Mouse (Mus musculus) urinary bladder, postnatal 4 days (tissue): ENCODE data around the gene Exd2.

Experiments
- DNase-seq, 2 experiments: peaks; one replicate each; pipeline ENCODE4 v3.0.0; 2021 to 2022; ENCODE audit warnings: low spot score in 2 of 2

Exd2 gene

DNA sequence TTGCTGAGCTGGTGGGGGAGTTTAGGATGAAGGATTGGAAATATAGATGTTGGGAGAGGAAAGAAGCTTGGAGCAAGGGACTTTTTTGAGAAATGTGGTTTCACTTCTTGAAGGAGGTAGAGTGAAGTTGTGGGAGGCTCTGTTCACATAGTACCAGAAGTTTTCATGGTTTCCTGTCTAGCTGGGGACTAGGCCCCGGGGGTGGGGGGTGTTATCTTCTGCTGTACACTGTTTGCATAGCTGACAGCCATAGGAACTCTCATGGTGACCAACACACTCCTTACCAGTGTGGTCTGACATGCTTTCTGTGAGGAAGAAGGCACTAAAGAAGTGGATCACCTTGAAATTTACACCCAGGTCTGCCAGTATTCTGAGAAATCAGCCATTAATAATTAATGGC is 32.8 kb downstream of the Exd2 start:
- no peak for DNase-seq

DNA sequence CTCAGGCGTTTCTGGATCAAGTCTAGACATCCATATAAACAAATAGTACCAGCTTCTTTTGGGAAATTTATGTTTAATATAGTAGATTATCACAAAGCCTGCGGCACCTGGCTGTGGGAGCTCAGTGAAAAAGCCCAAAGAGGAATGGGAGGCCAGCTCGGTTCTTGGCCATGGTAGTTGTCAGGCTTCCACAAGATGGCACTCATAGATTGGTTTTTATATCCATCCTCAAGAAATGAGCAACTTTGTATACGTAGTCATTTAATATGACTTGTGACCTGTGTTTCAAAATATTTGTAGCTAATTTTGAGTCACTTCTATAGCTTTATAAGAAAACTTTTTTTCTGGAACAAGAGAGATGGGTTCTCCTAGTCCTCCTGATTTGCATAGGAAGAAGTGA is 35.5 kb downstream of the Exd2 start:
- DNase-seq = no peak

DNA sequence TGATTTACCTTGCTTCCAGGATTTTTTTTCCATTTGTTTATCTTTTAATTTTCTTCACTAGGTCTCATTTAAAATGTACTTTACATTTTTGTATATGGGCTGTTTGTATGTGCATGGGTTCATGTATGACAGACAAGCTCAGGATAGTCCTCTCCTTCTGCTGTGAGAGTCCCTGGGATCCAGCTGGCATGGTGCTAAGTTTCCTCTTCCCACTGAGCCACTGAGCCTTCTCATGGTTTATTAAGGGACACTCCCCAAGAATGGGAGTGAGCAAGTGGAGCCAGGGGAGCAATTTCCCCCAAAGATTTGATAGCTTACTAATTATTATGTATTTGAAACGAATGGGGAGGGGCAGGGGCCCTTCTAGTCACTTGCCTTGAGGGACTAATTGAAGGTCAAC is 37.6 kb downstream of the Exd2 start:
- no peak for DNase-seq

DNA sequence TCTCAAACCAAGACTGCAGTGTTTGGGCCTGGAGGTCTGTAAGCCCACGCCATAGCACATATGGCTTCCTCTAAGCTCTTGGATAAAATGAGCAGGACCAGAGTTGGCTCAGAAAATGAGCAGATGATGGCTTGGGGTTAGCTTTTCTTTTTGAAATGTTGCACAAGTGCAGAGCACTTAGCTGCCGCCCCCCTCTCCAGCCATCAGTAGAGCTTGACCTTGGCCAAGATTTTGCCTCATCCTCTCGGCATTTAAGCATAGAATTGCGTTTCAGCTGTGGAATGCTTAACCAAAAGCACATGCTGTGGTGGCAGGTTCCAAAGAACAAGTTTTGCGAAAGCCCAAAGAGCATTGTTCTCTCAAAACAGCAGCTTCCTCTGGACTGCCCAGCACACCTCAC is 41.8 kb downstream of the Exd2 start:
- DNase-seq = no peak

DNA sequence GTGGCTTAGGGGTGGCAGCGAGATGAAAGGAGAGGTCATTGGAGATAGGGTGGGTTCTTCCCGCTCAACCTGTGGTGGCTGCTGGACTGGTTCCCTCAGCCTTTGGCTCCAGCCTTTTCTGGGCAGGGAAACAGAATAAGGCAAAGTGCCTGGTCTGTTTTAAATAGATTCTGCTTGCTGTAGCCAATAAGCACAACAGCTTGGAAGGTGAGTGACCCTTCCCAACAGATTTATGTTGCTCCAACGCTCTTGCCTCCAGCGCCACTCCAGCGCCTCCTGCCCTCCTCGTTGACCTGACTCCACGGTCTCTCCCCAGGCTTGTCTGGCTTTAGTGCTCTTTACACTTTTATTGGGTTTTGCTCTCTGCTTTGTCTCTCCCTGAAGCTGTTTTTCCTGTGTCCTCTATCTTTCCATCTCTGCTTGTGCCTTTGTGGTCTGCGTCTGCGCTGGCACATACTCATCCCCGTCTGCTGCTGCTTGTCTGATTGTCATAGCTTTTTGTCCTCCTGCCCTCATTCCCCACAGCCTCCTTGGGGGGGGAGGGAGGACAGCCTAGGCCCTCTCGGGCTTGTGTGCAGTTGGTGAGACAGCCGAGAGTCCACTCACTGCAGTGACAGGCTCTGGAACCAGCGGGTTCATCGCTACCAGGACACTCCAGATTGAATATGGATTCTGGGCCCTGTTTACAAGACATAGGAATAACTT is 44.3 kb downstream of the Exd2 start:
- no peak for DNase-seq

DNA sequence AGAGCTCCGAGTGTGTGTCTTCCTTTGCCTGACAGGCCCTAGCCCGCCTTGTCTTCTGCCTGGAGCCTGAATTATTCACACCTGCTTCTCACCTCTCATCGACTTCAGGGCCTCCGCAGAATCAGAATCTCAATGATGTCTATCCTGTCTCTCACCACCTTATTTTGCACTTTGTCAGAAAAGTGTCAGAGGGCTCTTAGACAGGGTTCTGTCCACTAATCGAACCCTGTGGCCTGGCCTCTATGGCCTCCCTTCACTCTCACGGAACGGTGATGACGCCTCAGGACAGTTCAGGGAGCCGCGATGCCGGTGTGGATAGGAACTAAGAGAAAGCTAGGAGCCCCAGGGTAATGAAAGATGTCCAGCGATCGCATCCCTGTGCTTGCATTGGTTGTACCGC is 55.1 kb downstream of the Exd2 start, which contains the start of gene Galnt16:
Gene Galnt16 (plus strand): TSS at position 301 of the 400 bp plus-strand sequence.
- DNase-seq = no peak

DNA sequence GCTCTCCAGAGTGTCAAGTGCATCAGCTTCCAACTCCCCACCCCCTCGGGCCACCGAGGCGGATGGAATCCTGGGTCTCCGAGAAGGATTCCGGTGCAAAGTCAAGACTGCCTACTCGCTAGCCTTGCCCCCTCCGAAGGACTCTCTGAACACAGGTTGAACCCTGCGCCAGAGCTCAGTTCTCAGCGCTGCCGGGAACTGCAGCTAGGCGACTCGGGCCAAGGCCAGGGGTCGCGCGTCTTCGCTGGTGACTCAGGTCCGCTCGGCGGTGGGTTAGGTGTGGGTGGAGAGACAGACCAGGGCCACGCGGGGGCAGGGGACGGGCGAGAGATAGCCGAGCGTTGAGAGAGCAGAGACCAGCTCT is 55.5 kb downstream of the Exd2 start:
- DNase-seq = no peak

DNA sequence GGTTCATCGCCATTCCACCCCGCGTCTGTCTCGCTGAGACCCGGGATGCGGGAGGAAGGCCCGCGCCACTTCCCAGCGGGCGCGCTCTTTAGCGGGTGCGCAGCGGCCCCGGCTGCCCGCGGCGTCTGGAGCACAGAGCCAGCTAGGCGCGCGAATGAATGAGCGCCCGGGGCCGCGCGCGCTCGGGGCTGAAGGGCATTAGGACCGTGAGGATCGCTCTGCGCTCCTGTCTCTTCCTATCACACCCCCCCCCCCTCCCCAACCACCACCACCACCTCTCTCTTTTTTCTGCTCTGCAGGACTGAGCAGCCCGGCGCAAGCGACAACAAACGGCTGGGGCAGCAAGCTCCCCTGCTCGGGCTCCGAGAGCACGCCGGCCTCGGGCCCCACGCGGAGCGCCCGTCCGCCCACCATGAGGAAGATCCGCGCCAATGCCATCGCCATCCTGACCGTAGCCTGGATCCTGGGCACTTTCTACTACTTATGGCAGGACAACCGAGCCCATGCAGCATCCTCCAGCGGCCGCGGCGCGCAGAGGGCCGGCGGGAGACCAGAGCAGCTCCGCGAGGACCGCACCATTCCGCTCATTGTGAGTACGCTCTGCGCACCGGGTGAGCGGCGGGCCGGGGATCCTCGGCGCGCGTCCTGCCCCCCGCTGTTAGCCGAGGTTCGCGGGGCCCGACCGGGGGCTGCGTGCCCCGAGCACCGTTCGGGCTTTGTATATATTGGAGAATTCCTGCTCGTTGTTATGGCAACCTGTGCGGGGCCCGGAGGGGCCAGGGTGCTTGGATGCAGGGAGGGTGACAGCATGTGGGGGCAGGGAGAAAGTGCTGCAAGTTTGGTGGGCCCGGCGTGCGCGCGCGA is 56.1 kb downstream of the Exd2 start:
- no peak for DNase-seq

DNA sequence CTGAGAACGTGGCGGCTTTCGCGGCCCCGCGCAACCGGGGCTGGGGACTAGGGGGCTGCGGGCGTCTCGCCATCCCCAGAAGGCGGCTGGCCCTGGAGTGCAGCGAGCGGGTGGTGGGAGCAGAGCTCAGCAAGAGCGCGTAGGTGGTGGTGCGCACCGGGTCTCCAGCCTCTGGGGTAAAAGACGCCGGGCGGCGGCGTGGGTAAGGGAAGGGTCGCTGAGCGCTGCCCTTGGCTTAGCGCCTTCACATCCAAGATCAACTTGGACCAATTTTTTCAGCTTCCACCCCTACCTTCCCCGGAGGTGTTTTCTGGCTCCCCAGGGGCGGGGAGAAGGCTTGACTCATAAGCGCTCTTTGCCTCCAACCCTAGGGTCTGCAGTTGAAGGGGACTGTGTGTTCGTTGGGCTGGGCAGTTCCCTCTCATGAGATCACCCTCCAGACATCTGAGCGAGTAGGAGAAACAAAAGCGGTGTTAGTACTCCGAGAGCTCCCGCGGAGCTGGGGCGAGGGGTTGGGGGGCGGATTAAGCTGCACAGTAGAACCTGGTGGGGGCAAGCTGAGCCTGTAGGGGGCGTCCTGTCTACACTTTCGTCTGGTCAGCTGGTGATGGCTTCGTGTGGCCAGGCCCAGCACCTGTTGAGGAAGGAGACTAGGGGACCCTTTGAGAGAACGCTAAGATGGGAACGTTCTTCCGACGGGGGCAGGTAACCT is 56.9 kb downstream of the Exd2 start:
- peak in 1 of 2 experiments; percentile 70 for DNase-seq

DNA sequence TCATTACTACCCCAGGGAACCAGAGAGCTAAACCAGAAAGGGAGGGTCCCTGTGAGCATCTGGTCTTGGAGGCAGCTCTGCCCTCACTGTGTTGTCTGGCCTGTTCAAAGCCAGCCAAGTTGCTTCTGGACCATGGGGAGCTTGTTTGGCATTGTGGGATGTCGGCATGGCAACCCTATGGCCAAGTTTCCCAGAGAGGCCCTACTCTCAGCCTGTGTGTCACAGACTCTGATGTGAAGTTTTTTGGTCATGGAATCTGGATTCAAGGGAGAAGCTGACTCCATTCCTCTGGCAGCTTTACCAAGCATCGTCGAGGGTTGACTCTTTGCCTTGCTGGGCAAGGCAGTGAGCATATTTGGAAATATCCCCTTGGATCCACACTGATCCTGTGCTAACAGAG is 59.1 kb downstream of the Exd2 start:
- DNase-seq = no peak

DNA sequence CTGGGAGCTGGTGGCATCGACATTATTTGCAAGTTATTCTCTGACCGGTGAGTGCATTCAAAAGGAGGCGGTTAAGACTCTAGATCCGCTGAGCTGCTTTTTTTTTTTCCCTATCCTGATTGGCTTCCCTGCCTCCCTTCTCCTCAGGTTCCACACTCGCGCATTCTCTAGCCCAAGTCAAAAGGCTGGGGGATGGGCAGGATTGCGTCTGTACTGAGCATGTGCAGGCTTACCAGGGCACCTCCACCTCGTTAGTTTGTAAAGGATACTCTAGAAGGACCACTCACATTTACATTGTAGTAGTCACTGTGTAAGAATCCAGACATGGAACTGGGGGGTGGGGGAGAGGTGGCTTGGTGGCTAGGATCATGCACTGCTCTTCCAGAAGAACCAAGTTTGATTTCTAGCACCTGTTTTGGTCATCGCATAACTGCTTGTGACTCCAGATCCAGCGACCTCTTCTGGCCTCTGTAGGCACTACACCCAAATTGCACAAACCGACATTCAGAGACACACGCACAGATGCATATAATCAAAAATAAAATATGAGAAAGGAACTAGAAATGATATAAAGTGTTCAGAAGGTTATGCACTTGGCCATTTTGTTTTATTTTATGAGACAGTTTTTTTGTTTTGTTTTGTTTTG is 61.5 kb downstream of the Exd2 start:
- DNase-seq = no peak

DNA sequence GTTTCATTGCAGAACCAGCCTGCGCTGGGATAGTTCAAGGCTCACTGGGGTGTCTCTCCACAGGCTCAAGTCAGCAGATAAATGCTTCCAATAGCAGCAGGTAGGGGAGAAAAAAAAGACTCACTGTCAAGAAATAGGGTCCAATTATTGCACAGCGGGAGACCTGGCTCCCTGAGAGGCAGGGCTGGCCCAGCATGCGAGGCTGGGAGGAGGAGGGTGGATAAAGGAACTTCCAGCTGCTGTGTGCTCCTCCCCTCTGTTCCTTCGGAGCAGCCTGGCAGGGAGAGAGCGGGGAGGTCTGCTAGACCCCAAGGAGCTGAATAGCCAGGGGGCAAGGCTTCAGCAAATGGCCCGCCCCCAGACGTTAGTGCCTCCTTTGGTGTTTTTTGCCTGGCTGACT is 62.6 kb downstream of the Exd2 start:
- no peak for DNase-seq

DNA sequence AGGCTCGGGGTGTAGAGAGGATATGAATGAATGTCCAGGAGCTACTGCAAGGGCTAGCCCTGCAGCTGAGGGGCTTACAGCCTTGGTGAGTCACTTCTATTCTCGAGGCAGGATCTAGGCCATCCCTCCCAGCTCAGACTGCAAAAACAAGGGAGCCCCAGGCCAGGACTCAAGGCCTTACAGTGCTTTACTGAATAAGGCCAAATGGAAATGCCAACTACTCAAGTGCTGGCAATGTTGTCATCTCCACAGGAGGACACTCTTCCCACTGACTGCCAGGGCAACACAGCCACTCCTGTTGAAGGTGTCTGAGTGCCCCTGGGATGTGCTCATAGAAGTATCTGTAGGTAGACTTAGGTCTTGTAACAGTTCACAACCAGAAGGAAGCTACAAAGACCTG is 63.6 kb downstream of the Exd2 start:
- no peak for DNase-seq

DNA sequence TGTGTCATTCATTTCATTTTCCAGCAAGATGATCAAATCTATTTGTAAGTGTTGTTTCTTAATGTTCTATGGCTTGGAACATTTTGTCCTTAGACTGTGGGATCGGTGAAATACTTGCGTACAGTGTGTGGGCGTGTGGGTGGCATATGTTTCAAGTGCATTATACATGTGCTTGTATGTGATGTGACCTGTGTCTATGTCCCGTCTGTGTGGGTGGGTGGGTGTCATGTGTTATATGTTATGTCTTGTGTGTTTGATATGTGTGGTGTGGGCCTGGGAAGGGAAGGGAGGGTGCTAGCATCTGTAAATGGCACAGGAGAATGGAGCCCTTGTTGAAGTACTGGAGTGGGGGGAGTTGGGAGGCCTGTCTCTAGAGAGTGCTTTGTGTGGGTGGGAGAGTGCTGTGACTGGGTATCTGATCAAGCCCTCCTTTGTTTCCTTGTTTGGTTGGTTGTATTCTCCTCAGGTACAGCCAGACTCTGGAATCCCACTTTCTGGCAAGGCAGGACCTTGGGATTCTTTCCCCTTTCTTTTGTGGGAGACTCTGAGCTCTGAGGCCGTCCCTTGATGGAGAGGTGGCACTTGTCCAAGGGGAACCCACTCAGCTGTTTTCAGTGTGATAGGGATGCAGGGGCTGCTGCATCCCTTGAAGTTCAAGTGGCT is 65.0 kb downstream of the Exd2 start:
- DNase-seq = no peak

DNA sequence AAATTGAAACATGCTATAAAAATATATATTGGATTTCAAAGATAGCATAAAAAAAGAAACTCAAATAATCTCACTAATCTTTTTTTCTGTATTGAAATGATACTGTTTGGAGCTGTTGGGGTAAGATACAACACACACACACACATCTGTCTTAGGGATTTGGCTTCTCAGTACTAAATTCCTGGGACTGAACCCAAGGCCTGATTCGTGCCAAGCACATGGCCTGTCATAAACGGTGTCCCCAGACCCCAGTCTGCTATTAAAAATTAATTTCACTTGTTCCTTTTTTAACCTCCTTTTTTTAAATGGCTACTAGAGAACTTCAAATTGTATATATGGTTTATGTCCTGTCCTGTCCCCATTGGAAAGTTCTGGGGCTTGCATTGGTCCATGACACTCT is 67.2 kb downstream of the Exd2 start:
- DNase-seq = no peak

DNA sequence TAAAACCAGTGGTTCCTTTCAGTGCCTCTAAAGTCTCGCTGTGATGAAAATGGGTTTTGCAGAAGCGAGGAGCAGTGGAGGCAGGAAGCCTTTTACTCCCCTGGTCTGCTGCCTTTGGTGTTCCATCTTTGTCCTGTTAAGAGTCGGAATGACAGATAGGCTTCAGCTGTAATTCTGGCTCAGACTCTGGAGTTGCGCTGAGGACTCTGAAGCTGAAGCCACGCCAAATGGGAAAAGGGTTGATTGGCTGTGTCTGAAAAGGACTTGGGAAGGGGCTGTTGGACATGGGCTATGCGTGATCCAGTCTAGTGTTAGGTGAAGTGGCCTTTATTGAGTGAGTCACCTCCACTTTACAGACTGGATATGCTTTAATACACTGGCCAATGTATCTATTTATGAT is 67.7 kb downstream of the Exd2 start:
- no peak for DNase-seq

DNA sequence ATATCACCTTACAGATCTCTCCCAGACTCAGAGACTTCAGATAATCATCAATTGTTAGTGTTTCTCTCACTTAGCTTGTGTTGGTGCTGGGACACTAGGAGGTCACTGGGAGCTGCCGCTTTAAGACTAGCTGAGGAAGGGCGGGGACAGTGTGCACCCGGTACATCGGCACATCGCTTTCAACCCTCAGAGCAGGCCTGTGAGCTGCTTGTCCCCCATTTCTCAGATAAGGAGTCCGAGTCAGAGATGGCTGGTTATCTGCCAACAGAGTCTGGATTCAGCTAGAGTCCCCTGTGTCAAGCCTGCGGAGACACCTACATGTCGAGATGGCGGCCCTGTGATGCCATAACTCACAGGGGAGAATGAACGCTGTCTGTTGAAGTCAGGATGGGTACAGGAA is 68.7 kb downstream of the Exd2 start:
- DNase-seq = no peak

DNA sequence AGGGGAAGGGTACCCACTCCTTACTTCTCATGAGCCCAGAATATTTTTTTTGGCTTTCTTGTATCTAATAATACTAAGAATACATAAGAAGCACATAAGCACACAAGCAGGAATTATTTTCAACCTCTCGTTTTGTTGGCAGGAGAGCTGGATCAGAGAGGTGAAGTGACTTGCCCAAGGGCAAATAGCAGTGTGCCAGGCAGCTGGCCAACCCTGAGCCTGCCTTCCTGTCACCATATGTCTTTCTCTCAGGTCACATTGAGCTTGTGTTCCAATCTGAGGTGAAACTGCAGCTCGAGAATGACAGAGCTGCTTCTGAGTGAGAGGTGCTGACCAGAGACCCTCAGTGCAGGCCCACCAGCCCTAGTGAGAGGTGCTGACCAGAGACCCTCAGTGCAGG is 71.0 kb downstream of the Exd2 start:
- DNase-seq = no peak

DNA sequence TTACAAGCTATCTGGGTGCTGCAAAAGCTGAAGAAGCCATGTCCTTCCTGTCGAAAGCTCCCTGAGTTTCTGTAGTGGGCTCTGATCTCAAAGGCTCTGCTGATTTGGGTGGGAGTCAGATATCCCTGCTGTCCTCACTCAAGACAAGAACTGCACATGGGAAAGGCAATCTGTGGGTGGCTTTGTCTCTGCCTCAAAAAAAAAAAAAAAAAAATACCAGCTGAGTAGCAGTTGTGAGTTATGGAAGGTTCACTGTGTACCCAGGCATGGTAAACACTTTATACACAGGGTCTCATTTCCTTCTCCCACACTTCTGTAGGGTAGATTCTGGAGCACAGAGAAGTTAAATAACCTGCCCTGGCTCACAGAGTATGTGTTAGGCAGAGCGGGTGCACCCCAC is 74.4 kb downstream of the Exd2 start:
- no peak for DNase-seq

DNA sequence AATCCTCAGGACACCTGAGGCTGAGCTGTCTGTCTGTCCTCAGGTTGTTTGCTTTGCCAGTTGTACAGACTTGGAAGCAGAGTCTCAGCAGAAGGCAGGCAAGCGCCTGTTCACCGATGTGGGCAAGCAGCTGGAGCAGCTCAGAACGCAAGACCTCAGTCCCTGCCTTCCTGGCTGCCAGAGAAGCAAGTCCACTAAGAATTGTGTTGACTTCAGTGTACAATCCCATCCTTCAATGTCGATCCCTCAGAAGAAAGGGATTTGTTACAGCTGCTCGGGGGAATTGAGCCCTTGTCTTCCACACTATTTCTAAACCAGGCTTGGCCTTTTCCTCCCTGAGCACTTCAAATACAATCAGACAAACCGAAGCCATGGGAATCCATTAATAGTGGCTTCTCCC is 75.4 kb downstream of the Exd2 start:
- DNase-seq = no peak

DNA sequence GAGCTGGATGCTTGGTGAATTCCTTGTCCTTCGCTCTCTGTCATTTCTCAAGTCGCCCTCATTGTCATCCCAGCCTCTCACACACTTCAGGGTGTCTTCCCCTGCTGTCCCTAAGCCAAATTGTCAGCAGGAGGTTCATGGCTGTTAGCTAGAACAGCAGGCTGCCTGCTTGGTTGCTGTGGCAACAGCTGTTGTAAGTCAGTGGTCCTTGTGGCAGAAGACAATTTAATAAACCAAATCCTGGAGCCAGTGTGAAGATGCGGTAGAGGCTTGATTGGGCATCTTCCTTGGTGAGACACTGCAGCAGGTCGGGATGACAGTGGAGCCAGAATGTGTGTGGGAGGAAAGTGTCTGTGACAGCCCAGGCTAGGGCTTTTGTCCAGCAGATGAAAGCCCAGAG is 82.4 kb downstream of the Exd2 start:
- DNase-seq = no peak

DNA sequence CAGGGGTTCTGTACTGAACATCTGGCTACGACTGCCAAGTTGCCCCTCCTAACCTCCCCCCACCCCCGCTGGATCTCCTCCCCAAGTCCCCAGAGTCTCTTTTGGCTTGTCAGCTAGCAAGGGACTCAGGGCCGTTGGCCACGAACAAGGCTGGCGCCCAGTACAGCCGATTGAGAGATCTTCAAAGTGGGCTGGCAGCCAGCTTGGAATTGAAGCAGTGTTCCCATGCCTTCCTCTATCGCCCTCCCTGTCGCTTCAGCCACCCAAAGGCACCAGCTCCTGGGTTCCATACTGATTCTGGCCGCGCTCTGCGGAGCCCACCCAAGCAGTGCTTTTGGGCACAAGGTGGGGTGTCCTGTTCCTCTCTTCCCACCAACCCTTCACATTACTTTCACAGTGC is 86.8 kb downstream of the Exd2 start:
- DNase-seq = no peak
